Mouse (Mus musculus): Measurements from ENCODE around the gene Nmt1. TPM values are rescaled to one million over a fixed set of nuclear protein-coding genes. Genes with fewer than 3 reads are reported as not detected.

Nmt1 gene
- total RNA-seq, 2 experiments from 2014 or later = 40.9 to 41.5 TPM

- no peak for ATAC-seq (ENCODE audit: poor library complexity, severe bottlenecking)
These were observed 76.5 kb downstream of the Nmt1 start for GRCm38 (mm10) chr11:103104469-103104868.

DNA sequence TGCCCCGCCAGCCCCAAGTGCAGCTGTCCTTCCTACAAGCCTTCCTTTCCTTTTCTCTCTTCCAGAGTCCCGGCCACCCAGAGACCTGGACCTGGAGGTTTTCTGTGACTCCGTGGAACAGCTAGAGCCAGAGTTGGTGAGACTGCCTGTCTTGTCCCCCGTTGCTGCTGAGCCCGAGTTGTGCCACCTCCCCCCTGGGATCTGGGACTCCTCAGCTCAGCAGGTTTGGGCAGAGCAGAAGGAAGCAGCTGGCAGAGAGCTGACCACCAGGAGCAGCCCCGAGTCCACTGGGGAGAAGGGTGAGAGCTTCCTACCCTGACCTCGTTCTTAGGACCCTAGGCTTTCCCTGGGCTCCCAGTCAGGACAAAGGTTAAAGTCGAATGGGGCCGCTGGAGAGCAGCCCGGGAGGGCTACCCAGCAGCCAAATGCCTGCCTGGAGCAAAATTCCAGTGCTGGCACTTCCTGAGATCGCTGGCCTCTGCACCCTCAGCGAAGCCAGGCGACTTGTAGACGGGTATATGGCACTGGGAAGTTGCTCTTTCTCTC lies 77.3 kb downstream of the Nmt1 start:
- no peak for ATAC-seq (ENCODE audit: poor library complexity, severe bottlenecking)

GRCm38 (mm10) chr11:103105810-103106209 lies 77.8 kb downstream of the Nmt1 start:
- no peak for ATAC-seq (ENCODE audit: poor library complexity, severe bottlenecking)

DNA sequence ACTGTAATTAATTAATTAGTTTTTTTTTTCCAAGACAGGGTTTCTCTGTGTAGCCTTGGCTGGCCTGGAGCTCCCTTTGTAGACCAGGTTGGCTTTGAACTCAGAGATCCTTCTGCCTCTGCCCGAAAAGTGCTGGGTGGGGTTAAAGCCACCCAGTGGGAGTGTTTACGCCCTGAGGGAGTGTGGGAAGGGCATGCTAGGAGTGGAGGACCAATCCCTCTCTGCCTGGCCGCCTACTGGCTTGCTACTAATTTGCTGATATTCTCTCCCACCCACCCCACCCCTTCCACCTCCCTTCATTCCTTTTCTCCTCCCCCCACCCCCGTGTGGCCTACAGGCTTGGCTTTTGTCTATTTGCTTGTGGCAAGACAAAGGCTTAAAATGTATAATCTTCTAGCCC lies 78.4 kb downstream of the Nmt1 start:
- no peak for ATAC-seq (ENCODE audit: poor library complexity, severe bottlenecking)

DNA sequence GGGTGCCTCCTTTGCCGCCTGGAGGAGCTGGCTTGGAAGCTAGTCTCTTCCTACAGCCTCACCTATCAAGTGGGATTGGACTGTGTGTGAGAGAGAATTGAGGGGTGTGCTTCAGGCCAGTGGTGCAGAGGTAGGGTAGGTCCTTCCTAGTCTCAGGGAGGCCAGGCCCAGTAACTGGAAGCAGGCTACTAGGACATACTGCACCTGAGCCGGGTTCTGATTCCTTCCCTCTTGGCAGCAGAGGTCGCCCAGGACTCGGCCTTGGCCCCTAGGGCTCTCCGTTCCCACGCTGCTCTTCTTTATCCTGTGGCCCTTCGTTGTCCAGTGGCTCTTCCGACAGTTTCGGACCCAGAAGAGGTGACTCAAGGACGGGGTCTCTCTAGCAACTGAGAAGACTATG lies 83.3 kb downstream of the Nmt1 start:
- ATAC-seq (ENCODE audit: poor library complexity, severe bottlenecking) = no peak

DNA sequence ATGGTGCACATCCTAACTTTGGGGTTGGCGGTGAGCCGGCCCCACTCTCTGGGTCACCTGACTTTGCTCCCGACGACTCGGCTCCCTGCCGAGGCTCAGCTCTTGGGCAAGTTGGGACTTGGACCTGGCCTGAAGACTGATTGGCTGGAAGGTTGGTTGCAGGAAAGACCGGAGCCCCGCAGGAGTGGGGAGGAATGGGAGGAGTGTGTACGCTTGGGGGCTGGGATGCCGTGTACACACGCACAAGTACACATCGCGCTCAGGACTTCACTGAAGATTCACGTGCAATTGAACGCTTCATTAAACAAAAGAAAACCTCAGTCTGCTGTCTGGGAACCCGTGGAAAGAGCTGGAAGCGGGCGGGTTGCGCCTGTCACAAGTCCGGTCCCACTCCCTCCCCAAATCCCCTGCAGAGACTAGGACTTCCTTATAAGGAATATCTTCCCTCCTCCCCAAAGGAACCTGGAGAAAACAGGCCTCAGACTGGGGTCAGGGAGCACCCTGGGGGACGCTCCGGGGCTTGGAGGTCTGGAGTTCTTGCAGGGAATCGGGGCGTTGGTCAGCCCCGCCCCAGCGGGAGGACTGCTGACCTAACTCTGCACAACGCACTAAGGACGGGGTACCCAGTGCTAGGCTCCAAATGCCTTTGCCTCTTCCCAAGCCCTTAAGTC lies 84.0 kb downstream of the Nmt1 start:
- ATAC-seq (ENCODE audit: poor library complexity, severe bottlenecking) = no peak

DNA sequence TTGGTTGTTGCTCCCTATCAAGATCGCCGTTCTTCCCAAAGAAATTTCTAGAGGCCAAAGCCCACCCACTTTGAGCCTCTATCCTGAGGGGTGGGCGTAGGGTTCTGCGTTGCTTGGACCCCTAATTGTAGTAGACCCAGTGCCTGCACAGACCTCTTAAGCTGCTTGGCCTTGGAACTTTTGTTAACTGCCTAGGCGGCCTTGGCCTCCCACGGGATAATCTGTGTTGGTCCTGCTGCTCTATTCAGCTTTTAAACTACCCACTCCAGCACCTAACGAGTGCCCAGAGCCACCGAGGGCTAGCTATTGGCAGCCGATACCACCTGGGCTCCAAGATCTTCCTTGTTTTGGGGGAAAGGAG lies 84.5 kb downstream of the Nmt1 start:
- ATAC-seq (ENCODE audit: poor library complexity, severe bottlenecking) = no peak

DNA sequence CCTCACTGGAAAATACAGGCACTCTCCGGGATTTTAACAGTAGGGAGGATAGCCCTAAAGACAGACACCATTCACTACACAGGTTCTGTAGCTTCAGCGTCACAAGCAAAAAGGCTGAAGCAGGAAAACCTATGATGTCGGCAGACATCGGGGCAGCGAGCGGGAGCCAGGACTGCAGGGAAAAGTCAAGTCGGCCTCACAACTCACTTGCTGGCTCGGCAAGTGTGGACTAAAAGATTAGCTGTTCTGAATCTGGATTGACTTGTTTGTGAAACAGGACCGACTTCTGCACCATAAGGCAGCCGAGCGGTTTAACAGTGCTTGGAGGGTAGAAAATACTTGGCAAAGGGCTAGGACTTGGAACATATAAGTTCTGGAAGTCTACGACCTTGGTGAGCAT lies 85.0 kb downstream of the Nmt1 start:
- ATAC-seq (ENCODE audit: poor library complexity, severe bottlenecking) = no peak

DNA sequence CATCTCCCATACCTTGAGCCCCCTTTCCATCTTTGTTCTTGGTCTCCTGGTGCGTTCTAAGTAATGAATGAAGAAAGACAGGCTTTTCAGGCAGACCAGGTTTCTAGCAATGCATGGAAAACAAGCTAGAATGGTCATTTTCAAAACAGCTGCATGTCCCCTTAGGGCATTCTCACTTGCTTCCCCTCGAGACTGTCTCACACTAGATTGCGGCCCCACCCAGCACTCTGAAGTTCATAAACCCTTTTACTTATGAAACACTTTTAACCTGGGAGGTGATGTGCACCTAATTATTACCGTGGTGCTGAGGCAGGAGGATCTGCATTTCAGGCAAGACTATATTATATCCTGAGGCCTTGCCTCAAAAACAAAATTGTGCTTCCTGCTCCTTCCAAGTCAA lies 85.8 kb downstream of the Nmt1 start:
- no peak for ATAC-seq (ENCODE audit: poor library complexity, severe bottlenecking)

- ATAC-seq (ENCODE audit: poor library complexity, severe bottlenecking) = no peak
These were observed 86.4 kb downstream of the Nmt1 start for GRCm38 (mm10) chr11:103114270-103114943.

GRCm38 (mm10) chr11:103115163-103116007 lies 87.4 kb downstream of the Nmt1 start:
- peak; percentile 47 for ATAC-seq (ENCODE audit: poor library complexity, severe bottlenecking)

- ATAC-seq (ENCODE audit: poor library complexity, severe bottlenecking) = peak; percentile 79
These were observed 88.2 kb downstream of the Nmt1 start, which contains the start of gene Hexim1 for GRCm38 (mm10) chr11:103116008-103116818. TSS of gene Hexim1 (plus strand) at chr11:103116231.

GRCm38 (mm10) chr11:103116959-103117590 lies 89.1 kb downstream of the Nmt1 start:
- ATAC-seq (ENCODE audit: poor library complexity, severe bottlenecking) = peak; percentile 22

GRCm38 (mm10) chr11:103117591-103118009 lies 89.6 kb downstream of the Nmt1 start:
- no peak for ATAC-seq (ENCODE audit: poor library complexity, severe bottlenecking)

Other genes with a start within 250 kb of the Nmt1 start
- 0.11 TPM in 2 replicates for gene Gjc1, start 208.5 kb upstream of the Nmt1 start, total RNA-seq (2015)
- 0.40 and 0.89 TPM in 2 replicates for gene Gjc1, start 208.5 kb upstream of the Nmt1 start, total RNA-seq (2017)
- gene Higd1b, start 192.3 kb upstream of the Nmt1 start, total RNA-seq (2015) = not detected in 2 replicates
- gene Higd1b, start 192.3 kb upstream of the Nmt1 start, total RNA-seq (2017) = not detected in 2 replicates
- gene Eftud2, start 147.2 kb upstream of the Nmt1 start, total RNA-seq (2015) = 67.2 and 80.2 TPM in 2 replicates
- gene Eftud2, start 147.2 kb upstream of the Nmt1 start, total RNA-seq (2017) = 62.9 and 70.6 TPM in 2 replicates
- not detected in 2 replicates for gene Ccdc103, start 147.0 kb upstream of the Nmt1 start, total RNA-seq (2015)
- not detected in 2 replicates for gene Ccdc103, start 147.0 kb upstream of the Nmt1 start, total RNA-seq (2017)
- gene Fam187a, start 143.0 kb upstream of the Nmt1 start, total RNA-seq (2015) = not detected in 2 replicates
- not detected in 2 replicates for gene Fam187a, start 143.0 kb upstream of the Nmt1 start, total RNA-seq (2017)
- 0.18 and 0.49 TPM in 2 replicates for gene Gfap, start 127.3 kb upstream of the Nmt1 start, total RNA-seq (2015)
- gene Gfap, start 127.3 kb upstream of the Nmt1 start, total RNA-seq (2017) = 0.49 TPM in 1 of 2 replicates, not detected in the other
- 22.1 and 24.9 TPM in 2 replicates for gene Kif18b, start 103.1 kb upstream of the Nmt1 start, total RNA-seq (2015)
- 23.2 and 25.4 TPM in 2 replicates for gene Kif18b, start 103.1 kb upstream of the Nmt1 start, total RNA-seq (2017)
- gene C1ql1, start 81.5 kb upstream of the Nmt1 start, total RNA-seq (2015) = not detected in 2 replicates
- gene C1ql1, start 81.5 kb upstream of the Nmt1 start, total RNA-seq (2017) = not detected in 2 replicates
- gene Dcakd, start 143 bp downstream of the Nmt1 start, total RNA-seq (2015) = 20.5 and 20.7 TPM in 2 replicates
- 6.8 and 9.3 TPM in 2 replicates for gene Dcakd, start 143 bp downstream of the Nmt1 start, total RNA-seq (2017)
- gene Plcd3, start 73.5 kb downstream of the Nmt1 start, total RNA-seq (2015) = not detected in 2 replicates
- not detected in 2 replicates for gene Plcd3, start 73.5 kb downstream of the Nmt1 start, total RNA-seq (2017)
- 3.2 and 6.2 TPM in 2 replicates for gene Acbd4, start 73.5 kb downstream of the Nmt1 start, total RNA-seq (2015)
- 9.3 and 9.4 TPM in 2 replicates for gene Acbd4, start 73.5 kb downstream of the Nmt1 start, total RNA-seq (2017)
- 10.1 TPM in 2 replicates for gene Hexim1, start 88.0 kb downstream of the Nmt1 start, total RNA-seq (2015)
- 17.0 and 24.6 TPM in 2 replicates for gene Hexim1, start 88.0 kb downstream of the Nmt1 start, total RNA-seq (2017)
- 0.25 and 1.8 TPM in 2 replicates for gene Hexim2, start 104.2 kb downstream of the Nmt1 start, total RNA-seq (2015)
- 1.0 and 2.1 TPM in 2 replicates for gene Hexim2, start 104.2 kb downstream of the Nmt1 start, total RNA-seq (2017)
- gene Fmnl1, start 142.9 kb downstream of the Nmt1 start, total RNA-seq (2015) = 387 and 407 TPM in 2 replicates
- 126 and 152 TPM in 2 replicates for gene Fmnl1, start 142.9 kb downstream of the Nmt1 start, total RNA-seq (2017)
- gene 1700023F06Rik, start 180.4 kb downstream of the Nmt1 start, total RNA-seq (2015) = not detected in 2 replicates
- not detected in 2 replicates for gene 1700023F06Rik, start 180.4 kb downstream of the Nmt1 start, total RNA-seq (2017)
- gene Spata32, start 190.2 kb downstream of the Nmt1 start, total RNA-seq (2015) = not detected in 2 replicates
- gene Spata32, start 190.2 kb downstream of the Nmt1 start, total RNA-seq (2017) = not detected in 2 replicates
- 14.5 and 16.6 TPM in 2 replicates for gene Map3k14, start 239.3 kb downstream of the Nmt1 start, total RNA-seq (2015)
- 15.4 and 15.7 TPM in 2 replicates for gene Map3k14, start 239.3 kb downstream of the Nmt1 start, total RNA-seq (2017)